Mouse (Mus musculus) heart, postnatal 36 days (tissue): ENCODE results near the gene Neurl2. TPM values are rescaled to one million over a fixed set of nuclear protein-coding genes. Genes with fewer than 3 reads are reported as not detected.
"Not testable (repeated sequence)": the region's sequence is repeated elsewhere in the genome, so short reads cannot be mapped to it uniquely, and the experiment has no call there.

Source experiments
- DNase-seq, 2 experiments: peaks; one replicate each; pipeline ENCODE4 v3.0.0; 2021 to 2022
- intact Hi-C: fragments of 180-260 bp; cut with DNase I; formaldehyde crosslinking; loops from one replicate; pipeline ENCODE4 v1.15.1; 2025
- total RNA-seq, 2 experiments: library from RNA; stranded (reverse); gene quantifications; 2 replicates each; pipeline ENCODE4 v1.2.3; 2021

The Neurl2 gene
- total RNA-seq, 2 experiments from 2014 or later, result 46.2 to 51.4 TPM

DNA sequence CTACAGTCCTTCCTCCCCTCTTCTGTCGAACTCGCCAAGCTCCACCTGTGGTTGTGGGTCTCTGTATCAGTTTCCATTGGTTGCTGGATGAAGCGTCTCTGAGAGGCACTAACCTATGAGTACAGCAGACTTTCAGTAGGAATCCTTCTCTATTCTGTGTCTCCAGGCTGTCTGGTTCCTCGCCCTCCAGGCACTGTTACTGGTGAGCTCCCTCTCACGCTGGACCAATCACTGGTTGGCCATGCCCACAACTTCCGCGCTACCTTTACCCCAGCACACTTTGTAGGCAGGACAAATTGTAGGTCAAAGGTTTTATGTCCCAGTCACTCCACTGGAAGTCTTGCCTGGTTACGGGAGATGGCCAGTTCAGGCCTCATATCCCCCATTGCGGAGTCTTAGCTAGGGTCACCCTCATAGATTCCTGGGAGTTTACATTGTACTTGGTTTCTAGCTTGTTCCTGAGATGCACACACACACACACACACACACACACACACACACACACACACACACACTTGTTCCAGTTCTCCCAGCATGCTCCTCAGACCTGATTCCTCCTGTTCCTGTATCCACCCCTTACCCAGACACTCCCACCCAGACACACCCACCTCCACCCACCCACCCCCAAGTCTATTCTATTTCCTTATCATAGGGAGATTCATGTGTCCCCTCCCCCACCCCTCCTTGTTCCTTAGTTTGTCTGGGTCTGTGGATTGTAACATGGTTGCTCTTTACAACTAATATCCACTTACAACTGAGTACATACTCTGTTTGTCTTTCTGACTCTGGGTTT is 26.6 kb upstream of the Neurl2 start:
- DNase-seq, result no peak
- intact Hi-C loops, result no loop called here

DNA sequence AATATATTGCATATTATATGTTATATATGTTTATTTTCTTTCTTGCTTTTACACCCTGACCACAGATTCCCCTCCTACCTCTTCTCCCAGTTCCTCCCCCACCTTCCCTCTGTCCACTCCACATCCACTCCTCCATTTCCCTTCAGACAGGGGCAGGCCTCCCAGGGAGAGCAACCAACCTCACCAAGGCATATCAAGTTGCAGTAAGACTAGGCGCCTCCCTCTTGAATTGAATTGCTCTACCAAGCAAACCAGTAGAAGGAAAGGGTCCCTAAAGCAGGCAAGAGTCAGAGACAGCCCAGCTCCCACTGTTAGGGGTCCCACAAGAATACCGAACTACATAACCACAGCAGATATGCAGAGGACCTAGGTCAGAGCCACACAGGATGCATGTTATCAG is 25.9 kb upstream of the Neurl2 start:
- DNase-seq, result no peak
- intact Hi-C loops, result no loop called here

DNA sequence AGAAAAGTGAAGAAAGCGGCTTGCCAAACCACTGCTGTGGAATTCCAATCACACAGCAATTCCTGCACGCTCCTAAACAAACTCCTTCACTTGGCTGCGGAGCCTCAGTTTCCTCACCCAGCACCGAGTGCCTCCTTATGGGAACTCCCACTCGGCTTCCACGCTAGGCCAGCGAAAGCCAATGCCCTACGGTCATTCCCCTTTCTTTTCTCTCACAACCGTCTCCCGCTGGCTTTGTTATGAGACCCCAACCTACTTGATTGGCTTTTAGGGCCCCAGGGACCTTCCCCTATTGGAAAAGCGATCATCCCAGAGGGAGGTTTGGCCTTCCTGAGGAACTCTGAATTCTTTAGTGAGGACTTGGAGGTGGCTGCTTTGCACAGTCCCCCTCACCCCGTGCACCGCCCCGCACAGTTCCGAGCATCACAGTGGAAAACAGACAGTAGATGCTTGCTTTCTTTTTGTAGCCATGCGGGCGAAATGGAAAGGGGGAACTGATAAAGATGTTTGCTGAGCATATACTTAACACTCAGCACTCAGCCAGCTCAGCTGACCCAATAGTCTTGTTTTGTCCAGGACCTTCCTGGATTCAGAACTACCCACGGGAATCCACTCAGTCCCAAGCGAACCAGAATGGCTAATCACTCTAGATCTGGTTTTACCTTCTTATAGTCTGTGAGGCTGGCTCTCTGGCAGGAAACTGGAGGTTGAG is 24.7 kb upstream of the Neurl2 start:
- DNase-seq, result no peak
- intact Hi-C loops, result loop anchor here (2.0 kb wide), 1 partner anchor 25 kb away; the partner anchor contains the start of genes Ctsa and Neurl2

DNA sequence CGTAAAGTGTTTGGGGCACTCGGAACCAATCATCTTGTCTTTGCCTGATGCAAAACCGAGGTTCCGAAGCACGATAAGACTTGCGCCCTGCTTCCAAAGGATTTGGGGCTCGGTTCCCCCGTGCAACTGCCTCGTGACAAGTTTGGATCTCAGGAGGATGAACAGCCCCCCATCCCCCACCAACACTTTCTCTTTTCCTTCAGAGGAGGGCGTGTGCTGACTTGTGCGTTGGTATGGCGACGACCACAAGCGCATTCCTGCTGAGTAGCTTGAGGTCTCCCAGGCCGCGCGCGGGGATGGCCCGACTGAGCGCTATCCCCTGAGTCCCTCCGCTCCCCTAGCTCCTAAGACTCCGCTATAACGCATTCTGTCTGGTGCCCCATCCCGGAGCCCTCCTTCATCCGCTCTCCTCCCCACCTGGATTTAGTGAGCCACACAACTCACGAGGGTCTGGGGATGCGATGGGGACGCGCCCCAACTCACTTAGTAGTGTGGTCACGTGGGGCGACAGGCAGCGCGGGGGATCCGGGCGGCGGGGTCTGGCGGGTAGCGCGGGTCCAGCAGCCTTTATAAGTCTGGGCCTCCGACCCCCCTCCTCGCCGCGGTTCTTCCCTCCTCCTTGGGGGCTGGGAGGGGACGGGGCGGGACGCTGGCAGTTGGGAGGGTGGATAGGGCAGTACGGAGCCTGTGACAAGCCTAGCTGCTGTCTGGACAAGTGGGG is 24.0 kb upstream of the Neurl2 start, which contains the start of gene Pltp:
Gene Pltp, minus strand, starts transcription at position 611 of the 721 bp plus-strand sequence.
- intact Hi-C loops, result loop anchor here (2.0 kb wide), 1 partner anchor 24 kb away; the partner anchor contains the start of genes Ctsa and Neurl2
- DNase-seq, result peak; percentile 69 to 79

DNA sequence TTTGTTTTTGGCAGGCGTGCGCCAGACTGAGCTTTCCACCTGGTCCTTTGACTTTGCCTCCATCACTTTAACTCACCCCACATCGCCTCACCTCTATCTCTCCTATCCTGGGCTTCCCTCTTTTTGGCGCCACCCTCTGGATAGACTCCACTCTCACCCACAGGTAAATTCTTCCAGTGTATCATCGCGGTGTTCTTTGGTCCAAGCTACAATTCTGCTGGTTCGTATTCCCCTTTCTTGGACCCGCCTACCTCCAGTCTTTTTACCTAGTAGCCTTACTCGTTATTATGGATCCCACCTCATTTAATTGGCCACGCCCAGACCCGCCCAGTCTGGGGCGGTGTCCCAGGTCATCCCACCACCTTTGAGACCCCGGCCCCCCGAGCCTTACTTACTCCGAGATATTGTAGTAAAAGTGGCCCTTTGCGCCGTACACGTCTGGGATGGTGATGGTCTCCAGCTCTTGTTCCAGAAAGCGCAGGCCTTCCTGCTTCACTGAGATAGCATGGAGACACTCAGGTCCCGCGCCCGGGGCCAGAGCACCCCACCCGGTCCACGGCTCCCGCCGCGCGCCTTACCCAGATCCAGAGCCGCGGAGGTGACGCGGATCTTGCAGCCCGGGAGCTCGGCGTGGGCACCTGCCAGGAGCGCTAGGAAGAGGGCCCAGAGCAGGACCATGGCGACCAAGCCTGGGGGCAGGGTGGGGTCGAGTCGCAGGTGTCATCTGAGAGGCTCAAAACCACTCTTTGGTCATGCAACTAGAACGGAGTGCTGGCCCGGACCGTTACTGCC is 23.2 kb upstream of the Neurl2 start:
- DNase-seq, result peak; percentile 28 to 53
- intact Hi-C loops, result loop anchor here (2.0 kb wide), 1 partner anchor 24 kb away; the partner anchor contains the start of genes Ctsa and Neurl2

DNA sequence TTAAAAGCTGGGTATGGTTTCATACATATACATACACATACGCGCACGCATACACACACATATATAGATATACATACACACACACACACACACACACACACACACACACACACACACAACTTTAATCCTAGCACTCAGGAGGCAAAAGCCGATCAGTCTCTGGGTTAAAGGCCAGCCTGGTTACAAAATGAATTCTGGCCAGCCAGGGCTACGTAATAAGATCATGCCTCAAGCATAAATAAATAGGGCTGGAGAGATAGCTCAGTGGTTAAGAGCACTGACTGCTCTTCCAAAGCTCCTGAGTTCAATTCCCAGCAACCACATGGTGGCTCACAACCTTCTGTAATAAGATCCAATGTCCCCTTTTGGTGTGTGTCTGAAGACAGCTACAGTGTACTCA is 22.3 kb upstream of the Neurl2 start:
- intact Hi-C loops, result not testable (repeated sequence)

DNA sequence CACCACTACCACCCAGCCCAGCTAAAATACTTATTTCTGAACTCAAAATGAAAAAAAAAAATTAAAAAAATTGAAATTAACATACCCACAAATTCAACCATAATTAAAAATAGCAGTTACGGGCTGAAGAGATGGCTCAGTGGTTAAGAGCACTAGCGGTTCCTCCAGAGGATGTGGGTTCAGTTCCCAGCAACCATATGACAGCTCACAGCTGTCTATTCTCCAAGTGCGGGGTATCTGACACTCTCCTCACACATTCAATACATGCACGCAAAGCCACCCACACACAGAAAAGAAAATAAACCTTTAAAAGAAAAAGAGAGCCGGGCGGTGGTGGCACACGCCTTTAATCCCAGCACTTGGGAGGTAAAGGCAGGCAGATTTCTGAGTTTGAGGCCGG is 16.8 kb upstream of the Neurl2 start:
- intact Hi-C loops, result no loop called here
- DNase-seq, result no peak

More for the DNA sequence above, 22.3 kb upstream of the Neurl2 start:
- DNase-seq, result not testable (repeated sequence)

DNA sequence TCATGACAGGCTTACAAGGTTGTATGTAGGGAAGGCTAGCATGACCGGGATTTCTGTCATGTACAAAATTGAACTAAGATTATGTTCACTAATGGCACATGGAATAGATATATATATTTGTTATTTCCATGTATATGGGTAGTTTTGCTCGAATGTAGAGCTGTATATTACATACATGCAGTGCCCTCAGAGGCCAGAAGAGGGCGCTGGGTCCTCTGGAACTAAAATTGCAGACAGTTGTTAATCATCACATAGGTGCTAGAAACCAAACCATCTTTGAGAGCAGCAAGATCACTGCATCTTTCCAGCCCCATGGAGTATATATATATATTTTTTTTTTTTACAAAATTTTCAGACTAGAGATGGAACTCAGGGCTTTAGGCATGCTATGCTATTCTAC is 12.5 kb upstream of the Neurl2 start:
- intact Hi-C loops, result no loop called here
- peak in 1 of 2 experiments; percentile 48 for DNase-seq

DNA sequence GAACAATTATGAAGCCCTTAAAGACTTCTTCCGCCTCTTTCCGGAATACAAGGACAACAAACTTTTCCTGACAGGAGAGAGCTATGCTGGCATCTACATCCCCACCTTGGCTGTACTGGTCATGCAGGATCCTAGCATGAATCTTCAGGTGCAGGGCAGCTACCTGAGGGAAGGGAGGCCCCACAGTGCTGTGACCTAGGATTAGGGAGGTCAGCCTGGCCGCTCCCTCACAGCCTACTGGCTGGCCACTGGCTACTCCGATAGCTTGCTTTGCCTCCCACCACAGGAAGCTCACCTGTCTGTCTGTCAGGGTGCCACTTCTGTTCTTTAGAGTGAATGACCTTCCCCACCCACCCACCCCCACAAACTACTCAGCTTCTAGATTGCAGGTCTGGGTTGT is 1.9 kb upstream of the Neurl2 start:
- intact Hi-C loops, result loop anchor here (10.0 kb wide), 1 partner anchor 200 kb away; the partner anchor contains the start of gene Ncoa5
- no peak for DNase-seq

DNA sequence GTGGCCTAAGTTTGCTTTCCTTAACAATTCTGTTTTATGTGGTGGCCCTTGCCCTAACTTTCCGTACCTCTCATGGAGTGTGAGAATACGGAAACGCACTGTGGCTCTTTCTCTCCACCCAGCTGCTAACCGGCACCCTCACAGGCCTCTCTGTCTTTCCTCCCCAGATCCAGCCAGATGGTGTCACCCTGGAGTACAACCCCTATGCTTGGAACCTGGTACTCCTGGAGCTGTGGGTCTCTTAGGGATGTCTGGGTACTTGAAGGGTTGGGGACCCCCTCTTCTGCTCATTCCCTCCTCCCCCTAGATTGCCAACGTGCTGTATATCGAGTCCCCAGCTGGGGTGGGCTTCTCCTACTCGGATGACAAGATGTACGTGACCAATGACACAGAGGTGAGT is 1.3 kb upstream of the Neurl2 start:
- intact Hi-C loops, result loop anchor here (5.0 to 10.0 kb wide), 3 partner anchors 43 to 200 kb away; partner anchors contain the start of genes Ncoa5 and Pcif1
- no peak for DNase-seq

DNA sequence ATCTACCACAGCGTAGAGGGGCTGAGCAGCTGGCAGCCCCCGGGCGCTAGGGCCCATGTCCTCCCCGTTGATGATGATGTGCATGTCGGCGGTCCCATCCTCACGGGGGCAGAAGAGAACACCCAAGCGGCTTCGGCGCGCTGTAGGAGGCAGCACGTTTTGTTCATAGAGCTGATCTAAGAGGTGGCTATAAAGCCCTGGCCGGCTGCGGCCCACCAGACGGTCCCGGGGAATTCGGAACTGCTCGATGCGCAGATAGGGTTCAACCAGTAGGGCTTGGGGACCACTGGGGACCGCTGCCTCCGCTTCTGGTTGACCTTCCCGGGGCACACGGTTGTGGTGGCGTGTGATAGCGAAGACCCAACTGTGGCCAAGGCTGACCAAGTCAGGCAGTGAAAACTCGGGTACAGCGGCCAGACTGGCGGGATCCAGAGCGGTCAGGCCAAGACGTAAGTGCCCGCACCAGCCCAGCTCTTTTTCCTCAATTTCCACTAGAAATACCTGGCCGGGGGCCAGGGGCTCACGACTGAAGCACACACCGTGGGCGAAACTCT is 431 bp downstream of the Neurl2 start, which contains the start of gene Ctsa:
Gene Ctsa, plus strand, starts transcription at position 126 of the 554 bp plus-strand sequence.
- intact Hi-C loops, result loop anchor here (2.0 to 10.0 kb wide), 5 partner anchors 24 to 202 kb away; partner anchors contain the start of genes Ncoa5, Pcif1, Pltp and Zfp335
- peak; percentile 79 to 82 for DNase-seq

DNA sequence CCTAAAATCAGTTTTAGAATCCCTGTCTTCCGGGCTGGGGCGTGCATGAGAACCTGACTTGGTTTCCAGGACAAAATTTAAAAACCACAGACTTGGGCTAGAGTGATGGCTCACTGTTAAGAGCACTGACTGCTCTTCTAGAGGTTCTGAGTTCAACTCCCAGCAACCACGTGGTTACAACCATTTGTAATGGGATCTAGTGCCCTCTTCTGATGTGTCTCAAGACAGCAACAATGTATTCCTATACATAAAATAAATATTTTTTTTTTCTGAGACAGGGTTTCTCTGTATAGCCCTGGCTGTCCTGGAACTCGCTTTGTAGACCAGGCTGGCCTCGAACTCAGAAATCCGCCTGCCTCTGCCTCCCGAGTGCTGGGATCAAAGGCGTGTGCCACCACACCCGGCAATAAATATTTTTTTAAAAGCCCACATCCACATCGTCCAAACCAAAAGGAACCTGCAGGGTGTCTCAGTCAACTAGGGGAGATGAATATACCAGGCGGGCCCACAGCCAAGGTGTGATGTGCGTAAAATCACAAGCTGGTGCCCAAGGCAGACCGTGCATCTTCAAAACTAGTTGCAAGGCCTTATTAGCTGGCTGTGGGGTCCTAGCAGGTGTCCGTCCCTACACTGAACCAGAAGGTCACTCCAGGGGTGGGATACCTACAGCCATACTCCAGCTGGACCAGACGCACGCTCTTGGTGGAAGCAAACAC is 1.1 kb downstream of the Neurl2 start:
- intact Hi-C loops, result loop anchor here (2.0 to 10.0 kb wide), 5 partner anchors 25 to 203 kb away; partner anchors contain the start of genes Ncoa5, Pcif1, Pltp and Zfp335

DNA sequence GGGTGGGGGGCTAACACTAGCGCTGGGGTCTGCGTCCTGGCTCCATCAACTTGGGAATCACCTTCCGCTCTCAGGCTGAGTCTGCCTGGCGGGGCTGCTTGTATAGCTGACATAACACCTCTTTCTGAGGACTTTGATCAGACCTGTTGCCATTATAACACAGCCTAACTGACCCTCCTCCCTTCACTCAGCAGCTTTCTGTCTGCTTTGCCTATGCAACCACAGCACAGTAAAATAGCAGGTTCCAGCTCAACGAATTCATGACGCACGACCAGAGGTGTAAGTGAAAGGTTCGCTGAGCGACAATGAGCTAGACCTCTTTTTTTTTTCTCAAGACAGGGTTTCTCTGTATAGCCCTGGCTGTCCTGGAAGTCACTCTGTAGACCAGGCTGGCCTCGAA is 2.2 kb downstream of the Neurl2 start:
- intact Hi-C loops, result loop anchor here (5.0 to 10.0 kb wide), 3 partner anchors 46 to 204 kb away; partner anchors contain the start of genes Ncoa5 and Pcif1
- no peak for DNase-seq

More for the DNA sequence above, 1.1 kb downstream of the Neurl2 start:
- DNase-seq, result no peak

DNA sequence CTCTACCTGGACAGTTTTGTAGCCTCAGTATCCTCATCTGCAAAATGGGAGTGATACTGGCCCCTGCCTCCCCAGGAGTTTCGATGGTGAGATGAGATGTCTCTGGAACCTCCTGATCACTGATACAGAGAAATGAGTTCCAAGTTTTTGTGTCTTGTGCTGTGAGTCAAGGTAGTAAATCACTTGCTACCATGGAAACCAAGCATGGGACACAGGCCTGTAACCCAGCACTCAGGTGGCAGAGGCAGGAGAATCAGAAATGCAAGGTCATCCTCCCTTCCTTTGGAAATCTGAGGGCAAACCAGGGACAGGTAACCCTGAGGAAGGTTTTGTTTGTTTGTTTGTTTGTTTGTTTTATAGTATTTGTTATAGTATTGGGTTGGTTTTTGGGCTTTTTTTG is 4.2 kb downstream of the Neurl2 start:
- intact Hi-C loops, result no loop called here
- DNase-seq, result no peak

DNA sequence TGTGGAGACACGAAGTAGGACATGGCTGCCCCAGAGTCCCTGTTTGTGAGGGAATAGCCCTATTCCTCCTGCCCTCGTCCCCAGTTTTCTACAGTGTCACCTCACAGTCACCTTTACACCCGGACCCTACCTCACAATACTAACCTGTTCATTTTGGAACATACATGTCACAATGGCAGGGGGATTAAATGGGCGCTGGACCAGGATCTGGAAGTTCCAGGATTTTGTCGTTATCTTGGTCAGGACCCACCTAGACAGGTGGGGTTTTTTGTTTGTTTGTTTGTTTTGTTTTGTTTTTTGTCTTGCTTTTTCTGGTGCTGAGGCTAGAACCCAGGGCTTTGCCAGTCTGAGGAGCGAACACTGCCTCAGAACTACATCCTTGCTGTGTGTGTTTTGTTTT is 4.8 kb downstream of the Neurl2 start, which contains the start of gene Spata25:
Gene Spata25, minus strand, starts transcription at position 101 of the 400 bp plus-strand sequence.
- no peak for DNase-seq
- intact Hi-C loops, result no loop called here

DNA sequence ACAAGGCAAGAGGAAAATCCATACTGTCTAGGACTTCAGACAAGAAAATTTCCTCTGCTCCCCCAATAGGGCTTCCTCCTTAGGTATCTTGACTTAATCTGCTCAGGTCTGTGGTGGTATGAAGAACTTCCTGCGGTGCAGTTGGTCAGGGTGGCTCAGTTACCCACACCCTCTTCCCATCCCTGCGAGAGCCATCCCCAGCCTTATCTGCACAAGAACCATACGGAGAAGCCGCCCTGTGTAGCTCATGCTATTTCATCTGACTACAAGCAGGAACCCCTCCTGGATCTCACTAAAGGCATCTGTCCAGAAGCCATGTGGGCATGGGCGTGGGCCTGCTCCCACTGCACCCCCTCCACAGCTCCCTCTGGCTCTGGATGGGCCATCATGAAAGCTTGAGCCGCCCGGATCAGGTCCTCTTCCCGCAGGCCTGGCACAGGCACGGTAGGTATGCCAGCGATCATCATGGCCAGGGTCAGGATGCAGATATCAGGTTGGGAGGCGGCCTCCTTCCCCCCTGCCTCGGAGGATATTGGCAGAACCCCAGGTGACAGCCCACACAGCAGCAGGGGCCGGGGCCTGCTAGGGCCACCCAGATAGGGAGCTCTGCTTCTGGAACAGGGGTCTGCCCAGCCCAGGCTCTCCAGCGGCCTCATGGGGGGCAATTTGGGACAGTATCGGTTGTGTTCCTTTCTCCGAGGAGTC is 6.0 kb downstream of the Neurl2 start:
- DNase-seq, result no peak
- intact Hi-C loops, result no loop called here

DNA sequence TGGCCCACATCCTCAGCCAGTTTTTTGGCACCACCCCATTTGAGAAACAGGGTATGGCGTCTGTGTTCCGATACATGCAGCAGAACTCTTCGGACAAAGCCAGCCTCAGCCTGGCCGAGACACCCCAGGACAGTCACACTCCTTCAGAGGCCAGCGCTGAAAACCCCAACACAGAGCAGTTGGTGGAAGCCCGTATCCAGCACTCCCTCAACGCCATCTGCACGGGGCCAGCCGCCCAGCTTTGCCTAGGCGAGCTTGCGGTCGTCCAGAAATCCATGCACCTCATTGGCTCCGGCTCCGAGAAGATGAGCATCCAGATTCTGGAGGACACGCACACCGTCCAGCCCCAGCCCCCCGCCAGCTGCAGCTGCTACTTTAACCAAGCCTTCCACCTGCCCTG is 7.7 kb downstream of the Neurl2 start:
- intact Hi-C loops, result no loop called here

DNA sequence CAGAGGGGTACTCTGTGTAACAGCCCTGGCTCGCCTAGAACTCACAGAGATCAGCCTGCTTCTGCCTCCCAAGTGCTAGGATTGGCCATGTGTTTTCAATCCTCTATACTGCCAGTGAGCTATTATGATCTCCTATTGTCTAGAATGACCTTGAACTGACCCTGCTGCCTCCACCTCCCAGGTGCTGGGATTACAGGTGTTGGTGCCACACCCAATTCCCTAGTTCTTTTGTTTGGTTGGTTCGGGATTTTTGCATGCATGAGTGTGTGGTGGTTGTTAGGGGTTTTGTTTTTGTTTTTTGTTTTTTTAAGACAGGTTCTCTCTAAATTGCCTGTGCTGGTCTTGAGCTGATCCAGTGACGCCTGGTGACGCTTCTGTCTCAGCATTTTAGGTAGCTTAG is 9.3 kb downstream of the Neurl2 start:
- intact Hi-C loops, result loop anchor here (1.0 kb wide), 1 partner anchor 19 kb away; the partner anchor contains the start of gene Zswim3
- no peak for DNase-seq

More for the DNA sequence above, 7.7 kb downstream of the Neurl2 start:
- no peak for DNase-seq
